Mouse (Mus musculus) megakaryocyte progenitor cell, adult 5-6 weeks (primary cell): ENCODE data around the gene Ift22. TPM values are rescaled to one million over a fixed set of nuclear protein-coding genes. Genes with fewer than 3 reads are reported as not detected.
"Not testable (repeated sequence)": the region's sequence is repeated elsewhere in the genome, so short reads cannot be mapped to it uniquely, and the experiment has no call there.

ENCODE experiments used
- ATAC-seq: replicated peaks from 2 replicates; pipeline ENCODE4 v1.8.0; 2016; ENCODE audit warnings: mild to moderate bottlenecking, moderate TSS enrichment, inconsistent platforms; ENCODE audit not compliant: poor library complexity
- total RNA-seq, 2 experiments: library from RNA; stranded (forward) in 1 of 2; stranded (reverse) in 1 of 2; fragments of 157-497, 149-512 nt in 1 of 2; fragments of 200-1000 nt in 1 of 2; gene quantifications; 2 replicates each; pipeline versions ENCODE4 v1.2.3 to v1.2.4; 2015 to 2017

The Ift22 gene
- total RNA-seq, 2 experiments from 2014 or later = 6.6 to 43.5 TPM

DNA sequence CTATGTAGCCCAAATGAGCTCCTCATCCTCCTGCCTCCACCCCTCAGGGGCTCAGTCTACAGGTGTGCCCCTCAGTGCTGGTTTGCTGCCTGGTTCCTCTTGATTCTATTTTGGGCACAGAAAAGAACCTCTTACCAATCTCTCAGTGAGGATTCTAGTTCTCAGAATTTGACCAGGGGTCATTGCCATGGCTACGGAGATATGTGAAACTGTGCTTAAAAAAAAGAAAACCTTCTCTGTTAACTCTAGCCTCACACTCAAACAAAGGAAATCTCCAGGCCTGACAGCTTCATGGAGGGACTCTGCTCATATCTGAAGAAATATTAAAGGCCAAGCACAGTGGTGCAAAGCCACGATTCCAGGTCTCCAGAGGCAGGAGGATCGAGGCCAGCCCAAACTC is 34.8 kb downstream of the Ift22 start:
- no peak for ATAC-seq

DNA sequence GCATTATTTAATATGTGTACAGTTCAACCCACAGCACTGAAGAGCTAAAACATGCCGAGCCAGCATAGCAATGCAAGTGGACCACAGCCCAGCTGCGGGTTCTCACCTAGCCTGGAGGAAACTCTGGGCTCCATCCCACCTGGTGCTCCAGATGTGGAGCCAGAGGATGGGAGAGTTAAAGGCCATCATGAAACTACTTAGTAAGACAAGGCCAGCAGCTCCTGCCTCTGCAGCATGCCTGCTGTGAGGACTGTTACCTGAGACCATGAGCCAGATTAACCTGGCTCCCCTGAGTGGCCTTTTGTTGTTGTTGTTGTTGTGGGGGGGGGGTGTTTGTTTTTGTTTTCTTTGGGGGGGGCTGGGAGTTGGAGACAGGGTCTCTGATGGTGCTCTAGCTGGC is 35.4 kb downstream of the Ift22 start:
- ATAC-seq = no peak

DNA sequence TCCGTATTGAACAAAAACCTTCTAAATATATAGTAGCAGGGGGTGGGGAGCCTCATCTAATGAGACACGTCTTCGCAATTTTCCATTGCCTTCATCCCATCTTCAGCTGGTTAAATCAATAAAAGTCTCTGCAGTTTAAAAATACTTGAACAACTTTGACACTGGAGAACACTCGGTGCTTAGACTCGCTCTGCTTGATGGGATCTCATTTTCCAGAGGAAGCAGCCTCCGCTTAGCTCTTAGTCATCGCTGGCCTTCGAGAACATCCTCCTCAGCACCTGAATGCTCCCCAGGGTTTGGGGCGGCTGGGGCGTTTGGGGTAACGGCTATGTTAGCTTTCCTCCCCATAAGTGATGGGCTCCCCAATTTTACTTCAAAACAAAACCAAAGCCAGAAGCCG is 37.1 kb downstream of the Ift22 start:
- ATAC-seq = no peak

DNA sequence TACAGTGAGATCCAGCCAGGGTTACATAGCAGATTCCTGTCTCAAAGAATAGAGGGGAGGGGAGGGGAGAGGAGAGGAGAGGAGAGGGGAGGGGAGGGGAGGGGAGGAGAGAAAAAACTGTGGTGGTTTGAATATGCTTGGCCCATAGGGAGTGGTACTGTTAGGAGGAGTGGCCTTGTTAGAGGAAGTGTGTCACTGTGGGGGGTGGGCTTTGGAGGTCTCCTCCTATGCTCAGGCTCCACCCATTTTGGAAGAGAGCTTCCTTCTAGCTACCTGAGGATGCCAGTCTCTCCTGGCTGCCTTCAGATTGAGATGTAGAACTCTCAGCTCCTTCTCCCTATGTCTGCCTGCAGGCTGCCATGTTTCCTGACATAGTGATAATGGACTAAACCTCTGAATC is 39.9 kb downstream of the Ift22 start:
- ATAC-seq = no peak

DNA sequence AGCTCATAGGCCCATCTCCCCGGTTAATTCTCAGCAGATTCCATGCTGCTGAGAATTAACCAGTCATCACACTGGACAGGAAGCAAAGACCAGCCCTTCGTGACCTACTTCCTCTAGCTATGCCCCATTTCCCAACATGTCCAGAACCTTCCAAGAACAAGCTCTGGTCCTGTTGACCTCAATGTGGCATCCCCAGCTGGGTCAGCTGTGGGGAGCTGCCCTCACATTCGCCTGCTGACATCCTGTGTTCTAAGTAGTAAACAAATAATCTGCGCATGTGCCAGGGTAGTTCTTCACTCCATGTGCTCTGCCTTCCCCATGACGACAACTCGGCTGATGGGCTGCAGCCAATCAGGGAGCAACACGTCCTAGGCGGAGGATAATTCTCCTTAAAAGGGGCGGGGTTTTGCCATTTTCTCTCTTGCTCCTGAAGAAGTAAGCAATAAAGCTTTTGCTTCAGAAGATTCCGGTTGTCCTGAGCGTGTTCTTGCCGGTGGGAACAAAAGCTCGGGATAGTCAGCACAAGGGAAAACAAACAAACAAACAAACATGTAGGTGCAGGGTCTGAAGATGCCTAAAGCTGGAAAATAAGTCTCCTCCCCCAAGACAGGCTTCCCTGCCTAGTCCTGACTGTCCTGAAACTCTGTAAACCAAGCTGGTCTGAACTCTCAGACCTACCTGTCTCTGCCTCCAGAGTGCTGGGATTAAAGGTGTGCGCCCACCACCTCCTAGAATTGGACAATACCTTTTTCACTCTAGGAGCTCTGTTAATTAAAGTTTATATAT is 41.8 kb downstream of the Ift22 start:
- ATAC-seq = not testable (repeated sequence)

DNA sequence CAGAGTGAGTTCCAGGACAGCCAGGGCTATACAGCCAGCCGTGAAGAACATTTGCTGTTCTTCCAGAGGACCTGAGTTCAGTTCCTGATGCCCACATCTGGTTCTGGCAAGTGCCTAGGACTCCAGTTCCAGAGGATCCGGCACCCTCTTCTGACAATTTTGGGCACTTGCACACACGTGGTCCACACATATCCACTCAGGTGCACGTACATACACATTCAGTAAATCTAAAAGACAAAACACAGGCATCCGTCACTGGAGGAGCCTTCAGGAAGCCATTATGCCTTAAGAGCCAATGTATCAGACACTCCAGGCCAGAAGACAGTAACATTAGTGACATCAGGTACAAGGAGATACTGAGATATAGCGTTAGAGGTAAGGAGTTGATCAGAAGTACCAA is 42.6 kb downstream of the Ift22 start:
- no peak for ATAC-seq

DNA sequence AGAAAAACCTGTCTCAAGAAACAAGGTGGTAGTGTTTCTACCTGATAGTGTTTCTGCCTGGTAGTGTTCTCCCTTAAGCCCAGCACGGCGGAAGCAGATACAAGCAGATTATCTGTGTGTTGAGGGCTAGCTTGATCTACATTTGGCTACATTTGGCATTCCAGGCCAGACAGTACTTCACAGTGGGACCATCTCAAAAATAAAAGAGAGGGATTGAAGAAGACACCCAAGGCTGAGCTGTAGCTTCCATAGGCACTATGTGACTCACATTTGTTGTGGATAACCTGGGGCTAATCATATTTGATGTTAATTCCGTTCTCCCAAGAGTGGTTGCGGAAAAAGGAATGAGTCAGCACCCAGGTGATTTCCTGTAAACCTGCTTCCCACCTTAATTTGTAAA is 44.2 kb downstream of the Ift22 start:
- no peak for ATAC-seq

DNA sequence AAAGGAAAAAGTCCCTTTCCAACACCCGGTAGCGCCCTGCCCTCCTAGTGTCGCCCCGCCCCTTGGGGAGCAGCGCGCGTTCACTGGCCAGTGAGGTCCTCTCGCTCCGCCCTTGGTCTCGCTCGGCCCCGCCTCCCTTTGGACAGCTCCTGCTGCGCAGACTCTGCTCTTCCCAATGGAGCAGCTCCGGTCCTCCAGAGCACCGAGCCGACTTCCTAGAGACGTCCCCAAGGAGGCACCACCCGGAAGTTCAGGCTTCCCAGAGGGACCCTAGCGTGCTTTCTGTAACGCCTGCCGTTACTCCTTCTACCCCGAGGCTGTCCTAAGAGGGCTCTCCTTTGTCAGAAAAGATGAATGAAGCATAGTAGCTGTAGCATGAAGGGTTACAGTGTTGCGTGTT is 45.1 kb downstream of the Ift22 start, which contains the start of gene Fis1:
Fis1 (plus strand) TSS at position 261 of the 400 bp plus-strand sequence.
- ATAC-seq = peak; percentile 99

DNA sequence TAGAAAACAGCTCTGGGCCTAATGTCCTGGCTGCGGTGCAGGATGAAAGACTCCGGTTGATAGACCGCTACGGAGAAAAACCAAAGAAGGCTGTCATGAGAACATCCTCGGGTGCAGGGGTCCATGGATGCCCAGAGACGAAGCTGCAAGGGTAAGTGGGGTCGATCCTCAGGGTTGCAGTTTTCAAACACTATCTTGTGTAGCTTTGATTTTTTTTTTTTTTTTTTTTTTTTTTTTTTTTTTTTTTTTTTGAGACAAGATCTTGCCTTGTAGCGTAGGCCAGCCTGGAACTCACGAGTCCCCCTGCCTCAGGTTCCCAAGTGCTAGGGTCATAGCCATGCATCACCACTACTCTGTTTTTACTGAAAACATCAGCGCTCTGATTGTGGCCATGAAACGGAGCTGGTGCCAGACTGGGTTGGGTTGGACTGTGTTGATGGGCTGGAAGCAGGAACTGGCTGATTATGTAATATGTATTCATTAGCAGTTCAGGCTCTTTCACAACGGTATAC is 45.5 kb downstream of the Ift22 start:
- ATAC-seq = peak; percentile 63

DNA sequence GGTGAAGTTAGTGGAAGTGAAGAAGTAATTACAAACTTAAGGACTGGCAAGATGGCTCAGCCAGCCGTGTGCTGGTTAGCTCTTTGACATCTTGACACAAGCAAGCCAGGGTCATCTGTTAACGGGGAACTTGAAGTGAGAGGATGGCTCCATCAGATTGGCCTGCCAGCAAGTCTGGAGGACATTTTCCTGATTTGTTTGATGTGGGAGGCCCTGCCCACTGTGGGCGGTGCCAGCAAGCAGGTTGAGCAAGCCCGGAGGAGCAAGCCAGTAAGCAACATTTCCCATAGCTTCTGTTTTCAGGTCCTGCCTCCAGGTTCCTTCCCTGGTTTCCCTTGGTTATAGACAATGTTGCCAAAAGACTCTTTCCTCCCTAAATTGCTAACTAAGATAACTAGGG is 47.7 kb downstream of the Ift22 start:
- ATAC-seq = no peak

DNA sequence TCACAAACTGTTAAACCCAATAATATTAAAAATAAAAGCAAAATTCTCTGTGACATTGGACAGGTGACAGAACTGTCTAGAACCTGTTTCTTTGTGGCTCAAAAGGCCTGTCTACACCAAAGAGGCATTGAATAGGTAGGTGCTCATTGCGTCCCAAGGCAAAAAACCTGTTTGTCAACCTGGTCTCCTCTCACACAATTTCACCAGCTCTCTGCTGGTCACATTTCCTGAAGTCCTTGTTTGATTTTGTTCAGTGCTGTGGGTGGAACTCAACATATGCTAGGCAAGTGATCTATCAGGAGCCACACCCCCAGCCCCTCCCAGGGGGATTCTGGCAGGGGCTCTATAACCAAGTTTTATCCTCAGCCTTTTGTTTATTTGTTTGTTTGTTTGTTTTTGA is 49.3 kb downstream of the Ift22 start:
- no peak for ATAC-seq

DNA sequence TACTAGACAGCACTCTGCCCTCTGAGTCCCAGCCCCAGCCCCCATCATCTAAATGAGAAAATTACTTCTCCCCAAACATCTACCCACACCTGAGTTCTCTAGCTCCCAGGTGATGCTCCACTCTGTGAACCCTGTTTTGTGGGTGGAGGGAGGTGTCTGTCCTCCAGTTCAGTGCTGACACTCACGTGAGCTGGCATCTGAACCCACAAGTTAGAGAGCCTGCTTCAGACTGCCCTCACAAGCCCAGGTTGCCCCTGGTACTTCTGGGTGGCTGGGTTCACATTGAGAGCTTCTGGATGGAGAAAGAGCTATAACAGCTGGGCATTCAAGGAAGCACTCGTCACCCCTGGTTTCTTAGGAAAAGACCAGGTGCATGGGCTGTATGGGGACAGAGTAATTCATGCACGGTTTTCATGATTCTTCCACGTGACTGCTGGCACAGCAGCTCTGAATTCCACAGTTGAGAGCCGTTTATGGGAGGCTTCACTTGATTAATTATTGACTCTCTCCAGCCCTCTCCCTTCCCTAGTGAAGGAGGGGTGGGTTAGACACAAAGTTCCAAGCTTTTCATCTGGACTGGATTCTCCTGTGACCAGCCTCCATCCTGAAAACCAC is 51.1 kb downstream of the Ift22 start:
- no peak for ATAC-seq

DNA sequence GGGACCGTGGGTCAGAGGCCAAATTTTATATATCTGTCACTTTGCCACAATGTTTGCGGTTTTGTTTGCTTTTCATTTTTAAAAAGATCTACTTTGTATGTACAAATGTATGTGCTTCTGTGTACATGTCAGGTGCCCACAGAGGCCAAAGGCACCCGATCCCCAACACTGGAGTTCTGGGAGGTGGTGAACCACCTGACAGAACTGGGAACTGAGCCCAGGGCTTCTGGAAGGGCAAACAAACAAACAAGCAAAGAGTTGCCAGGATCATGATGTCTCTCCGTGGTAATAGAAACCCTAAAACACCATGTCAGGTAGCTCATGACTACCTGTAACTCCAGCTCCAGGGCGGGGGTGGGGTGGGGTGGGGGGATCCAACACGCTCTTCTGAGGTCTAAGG is 52.1 kb downstream of the Ift22 start:
- no peak for ATAC-seq

DNA sequence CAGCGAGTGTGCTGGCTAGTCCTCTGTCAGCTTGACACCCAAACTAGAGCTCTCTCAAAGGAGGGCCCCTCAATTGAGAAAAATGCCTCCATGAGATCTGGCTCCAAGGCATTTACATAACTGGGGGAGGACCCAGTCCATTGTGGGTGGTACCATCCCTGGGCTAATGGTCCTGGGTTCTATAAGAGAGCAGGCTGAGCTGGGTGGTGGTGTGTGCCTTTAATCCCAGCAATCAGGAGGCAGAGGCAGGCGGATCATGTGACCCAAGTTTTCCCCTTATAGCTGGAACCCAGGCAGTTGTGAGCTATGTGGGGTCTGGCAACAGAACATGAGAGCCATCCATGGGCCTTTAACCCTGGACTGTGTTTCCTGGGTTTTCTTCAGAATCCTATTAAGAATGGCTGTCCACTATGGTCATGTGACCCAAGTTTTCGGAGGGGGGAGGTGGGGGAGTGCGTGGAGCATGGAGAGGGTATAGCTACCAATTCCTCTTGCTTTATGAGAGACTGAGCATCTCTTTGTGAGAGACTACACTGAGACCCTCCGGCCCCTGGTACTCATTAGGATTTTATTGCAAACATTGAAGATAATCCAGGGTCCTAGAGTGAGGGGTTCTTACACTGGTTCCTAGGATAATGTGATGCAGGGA is 53.5 kb downstream of the Ift22 start:
- no peak for ATAC-seq

DNA sequence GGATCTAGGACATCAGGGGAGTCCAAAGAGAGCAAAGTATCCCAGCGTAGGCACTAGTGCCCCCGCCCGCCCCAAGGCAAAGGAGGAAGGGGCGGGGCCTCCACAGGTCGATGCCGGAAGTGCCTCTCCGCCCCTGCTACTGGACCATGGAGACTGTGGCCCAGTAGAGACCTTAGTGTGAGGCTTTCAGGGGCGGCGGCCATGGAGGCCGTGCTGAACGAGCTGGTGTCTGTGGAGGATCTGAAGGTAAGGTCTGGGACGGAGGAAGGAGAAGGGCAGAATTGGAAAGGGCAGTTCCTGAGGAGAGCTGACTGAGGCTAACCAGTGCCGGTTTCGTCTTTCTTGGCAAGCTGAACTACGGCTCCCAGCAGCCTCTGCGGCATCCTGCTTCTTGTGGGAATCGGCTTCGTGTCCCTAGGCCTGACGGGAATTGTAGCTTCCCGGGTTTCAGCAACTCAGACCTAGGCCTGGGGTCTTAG is 54.1 kb downstream of the Ift22 start:
- peak; percentile 89 for ATAC-seq

DNA sequence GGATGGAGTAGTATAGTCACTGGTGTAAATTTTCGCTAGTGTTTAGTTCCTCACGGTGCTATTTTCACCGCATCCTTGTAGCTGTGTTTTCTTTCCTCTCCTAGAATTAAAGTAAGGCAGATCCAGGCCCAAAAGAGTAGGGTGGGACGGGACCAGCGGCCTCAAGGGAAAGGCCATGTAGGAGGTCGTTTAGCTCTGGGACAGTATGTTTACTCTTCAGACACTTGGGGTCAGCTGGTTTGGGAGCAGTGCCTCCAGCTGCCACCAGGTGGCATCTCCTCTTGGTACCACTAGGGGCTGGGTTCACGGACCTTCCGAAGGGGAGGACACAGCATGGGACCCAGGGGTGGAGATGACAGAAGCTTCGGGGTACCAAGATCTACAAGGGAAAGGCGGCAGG is 54.6 kb downstream of the Ift22 start:
- ATAC-seq = peak; percentile 90

DNA sequence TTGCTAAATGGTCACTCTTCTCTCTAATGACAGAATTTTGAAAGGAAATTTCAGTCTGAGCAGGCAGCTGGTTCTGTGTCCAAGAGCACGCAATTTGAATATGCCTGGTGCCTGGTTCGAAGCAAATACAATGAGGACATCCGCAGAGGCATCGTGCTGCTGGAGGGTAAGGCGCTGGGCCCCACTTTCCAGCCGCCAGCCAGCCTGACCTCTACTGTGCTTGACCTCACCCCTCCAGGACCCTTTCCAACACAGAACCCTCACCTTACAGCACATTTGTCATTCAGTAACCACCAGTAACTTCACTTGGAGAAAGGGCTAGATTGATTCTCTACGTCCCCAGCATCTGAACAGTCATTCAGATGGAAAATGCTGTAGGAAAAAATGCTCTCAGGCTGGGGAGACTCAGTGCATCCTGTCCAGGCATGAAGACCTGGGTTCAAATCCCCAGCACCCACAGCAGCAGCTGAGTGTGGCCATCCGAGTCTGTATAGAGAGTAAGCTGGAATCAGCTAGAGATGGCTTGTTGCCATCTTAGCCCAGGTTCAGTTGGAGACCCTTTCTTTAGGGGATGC is 55.1 kb downstream of the Ift22 start:
- no peak for ATAC-seq
